Mouse (Mus musculus) gastrocnemius, postnatal 4 days (tissue): ENCODE measurements at regions not wholly inside any gene's neighbourhood (a gene's known extent, or its start where the extent isn't known, plus 50 kb on each side); places are given as distances from the start of the nearest gene placed in this dataset.

Experiments
- DNase-seq, 2 experiments: peaks; one replicate each; pipeline ENCODE4 v3.0.0; 2021 to 2022; ENCODE audit warnings: low spot score in 2 of 2, mixed read lengths in 2 of 2

- DNase-seq, result no peak
Measured at GRCm38 (mm10) chr1:73459754-73460534, 444.2 kb upstream of the Tnp1 start.

- DNase-seq, result no peak
Measured at GRCm38 (mm10) chr1:73457261-73457660, 441.6 kb upstream of the Tnp1 start.

- no peak for DNase-seq
Measured at GRCm38 (mm10) chr1:73456359-73457062, 440.8 kb upstream of the Tnp1 start.

- DNase-seq, result no peak
Measured at GRCm38 (mm10) chr1:73444216-73444890, 428.6 kb upstream of the Tnp1 start.

- DNase-seq, result no peak
Measured at GRCm38 (mm10) chr1:73438385-73438784, 422.7 kb upstream of the Tnp1 start.

- no peak for DNase-seq
Measured at GRCm38 (mm10) chr1:73428101-73428500, 412.4 kb upstream of the Tnp1 start.

GRCm38 (mm10) chr1:73425049-73425448 is 409.3 kb upstream of the Tnp1 start:
- DNase-seq, result no peak

GRCm38 (mm10) chr1:73418196-73418595 is 402.5 kb upstream of the Tnp1 start:
- no peak for DNase-seq

- DNase-seq, result no peak
Measured at GRCm38 (mm10) chr1:73411452-73411851, 395.7 kb upstream of the Tnp1 start.

- no peak for DNase-seq
Measured at GRCm38 (mm10) chr1:73399178-73399577, 383.5 kb upstream of the Tnp1 start.

GRCm38 (mm10) chr1:73395034-73395433 is 379.3 kb upstream of the Tnp1 start:
- DNase-seq, result no peak

- DNase-seq, result no peak
Measured at GRCm38 (mm10) chr1:73394466-73394865, 378.8 kb upstream of the Tnp1 start.

GRCm38 (mm10) chr1:73392077-73392476 is 376.4 kb upstream of the Tnp1 start:
- no peak for DNase-seq

GRCm38 (mm10) chr1:73389976-73390375 is 374.3 kb upstream of the Tnp1 start:
- no peak for DNase-seq

- DNase-seq, result no peak
Measured at GRCm38 (mm10) chr1:73389174-73389573, 373.5 kb upstream of the Tnp1 start.

GRCm38 (mm10) chr1:73381578-73381977 is 365.9 kb upstream of the Tnp1 start:
- no peak for DNase-seq

- DNase-seq, result no peak
Measured at GRCm38 (mm10) chr1:73374531-73375375, 359.0 kb upstream of the Tnp1 start.

GRCm38 (mm10) chr1:73368222-73368621 is 352.5 kb upstream of the Tnp1 start:
- DNase-seq, result no peak

- no peak for DNase-seq
Measured at GRCm38 (mm10) chr1:73365842-73366241, 350.1 kb upstream of the Tnp1 start.

- DNase-seq, result no peak
Measured at GRCm38 (mm10) chr1:73364300-73364683, 348.6 kb upstream of the Tnp1 start.
